Mouse (Mus musculus): ENCODE measurements at regions not wholly inside any gene's neighbourhood (a gene's known extent, or its start where the extent isn't known, plus 50 kb on each side); places are given as distances from the start of the nearest gene placed in this dataset.

DNA sequence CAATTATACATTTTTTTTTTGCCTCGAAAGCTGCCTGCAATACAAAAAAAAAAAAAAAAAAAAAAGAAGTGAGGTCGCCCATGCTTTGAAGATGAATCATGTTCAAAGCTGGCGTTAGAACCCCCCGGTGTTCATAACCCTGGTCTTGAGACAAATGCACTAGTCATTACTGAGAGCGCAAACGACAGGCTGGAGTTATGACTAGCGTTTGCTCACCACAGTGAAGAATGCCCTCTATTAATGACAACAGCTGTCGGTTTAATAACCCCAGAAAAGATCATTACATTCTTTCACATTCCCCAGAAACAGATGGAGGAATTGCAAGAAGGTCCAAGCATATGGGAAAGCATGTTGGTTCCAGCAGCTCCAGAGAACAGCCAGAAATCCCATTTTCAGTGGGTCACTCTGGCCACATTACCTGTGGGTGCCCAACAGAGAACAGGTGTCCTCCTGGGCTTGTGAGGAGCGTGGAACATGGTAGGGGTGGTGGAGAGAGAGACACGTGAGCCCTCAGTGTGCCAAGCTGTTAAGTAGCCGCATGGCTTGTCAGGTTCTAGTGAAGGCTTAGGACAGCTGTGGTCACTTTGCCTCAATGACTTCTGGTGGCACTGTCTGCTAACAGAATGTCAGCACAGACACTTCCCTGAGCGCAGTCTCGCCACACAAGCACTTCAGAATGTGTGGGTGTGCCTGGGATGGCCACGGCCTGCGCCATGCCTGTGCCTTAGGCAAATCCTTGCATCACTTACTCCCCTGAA, 60.4 kb downstream of the Aipl1 start:
- DNase-seq (ENCODE audit: low read depth, low spot score): no peak

DNA sequence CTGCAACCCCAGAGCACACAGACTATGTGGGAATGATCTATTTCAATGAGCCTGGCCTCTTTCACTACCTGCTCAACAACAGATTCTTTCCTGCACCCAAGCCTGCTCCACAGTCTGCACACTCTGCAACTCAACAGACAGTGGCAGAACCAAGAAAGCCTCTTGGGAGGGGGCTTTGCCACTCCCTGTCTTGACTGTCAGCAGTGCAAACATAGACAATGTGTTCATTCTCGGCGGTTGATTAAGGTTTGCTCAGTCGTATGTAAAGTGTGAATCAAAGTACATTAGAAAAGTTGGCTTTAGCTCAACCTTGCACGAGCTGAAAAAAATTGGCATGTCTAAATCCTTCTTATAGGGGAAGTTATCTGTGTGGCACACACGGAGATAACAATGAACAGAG, 66.0 kb downstream of the Aipl1 start:
- DNase-seq (ENCODE audit: low read depth, low spot score): no peak

DNA sequence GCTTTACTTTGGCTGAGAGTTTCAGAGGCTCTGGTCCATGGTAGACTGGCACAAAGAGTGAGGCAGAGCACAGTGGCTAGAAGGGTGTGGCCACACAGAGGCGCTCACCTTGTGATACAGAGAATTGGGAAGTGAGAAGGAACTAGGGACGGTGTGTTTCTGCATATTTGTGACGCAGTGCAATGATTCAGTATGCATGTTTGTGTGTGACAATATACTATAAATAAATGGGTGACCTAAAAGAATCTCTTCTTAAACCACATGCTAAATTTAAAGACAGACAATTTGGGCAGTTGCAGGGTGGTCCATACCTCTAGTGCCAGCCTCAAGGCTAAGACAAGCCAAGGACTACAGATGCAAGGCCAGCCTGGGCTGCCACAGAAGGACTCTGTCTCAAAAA, 75.0 kb downstream of the Aipl1 start:
- DNase-seq (ENCODE audit: low read depth, low spot score): no peak

DNA sequence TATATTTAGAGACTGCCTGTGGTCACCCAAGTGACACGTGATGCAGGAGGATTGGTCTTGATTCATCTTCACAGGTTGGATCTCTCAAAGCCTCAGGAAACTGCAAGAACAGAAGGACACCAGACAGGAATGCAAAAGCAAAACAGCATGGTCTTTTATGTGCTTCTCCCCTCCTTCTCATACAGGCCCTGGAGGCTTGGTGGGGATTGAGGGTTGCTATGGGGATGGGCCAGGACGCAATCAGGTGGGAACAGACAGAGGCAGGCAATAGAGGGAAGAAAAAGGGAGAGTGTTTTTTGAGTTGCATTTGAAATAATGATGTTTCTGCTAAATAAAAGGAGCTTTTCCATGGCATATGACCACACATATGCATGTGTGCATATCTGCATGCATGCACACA, 84.8 kb downstream of the Aipl1 start:
- no peak for DNase-seq (ENCODE audit: low read depth, low spot score)

DNA sequence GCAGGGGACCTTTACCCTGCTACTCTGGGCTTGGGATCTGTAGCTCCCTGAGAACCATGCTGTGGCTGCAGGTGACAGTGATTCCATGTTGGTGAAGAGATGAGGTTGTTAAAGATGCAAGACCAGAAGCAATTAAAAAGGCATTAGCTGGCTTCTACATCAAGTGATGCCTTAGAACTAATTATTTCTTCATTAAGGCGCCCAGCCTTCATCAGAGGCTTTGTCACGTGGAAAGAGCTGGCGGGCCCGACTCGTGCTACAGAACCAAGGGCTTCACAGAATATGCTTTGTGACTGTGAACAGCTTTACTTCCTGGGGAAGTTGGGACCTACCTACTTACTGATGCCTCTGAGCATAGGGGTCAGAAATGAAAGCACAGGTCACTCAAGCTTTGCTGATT, 90.1 kb downstream of the Aipl1 start:
- DNase-seq (ENCODE audit: low read depth, low spot score): no peak

DNA sequence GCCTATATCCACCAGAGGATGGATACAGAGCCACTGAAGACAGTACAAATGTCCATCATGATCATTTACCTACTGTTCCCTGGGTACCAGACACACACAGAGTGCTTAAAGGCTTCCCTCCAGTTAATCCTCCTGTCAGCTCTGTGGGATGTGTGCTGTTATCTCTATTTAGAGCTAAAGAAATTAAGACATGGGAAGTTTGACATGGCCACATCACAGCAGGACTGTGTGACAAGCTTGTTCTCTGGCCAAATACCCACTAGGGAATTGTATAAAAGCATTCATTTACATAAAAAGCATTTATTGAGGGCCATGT, 92.3 kb downstream of the Aipl1 start:
- no peak for DNase-seq (ENCODE audit: low read depth, low spot score)

DNA sequence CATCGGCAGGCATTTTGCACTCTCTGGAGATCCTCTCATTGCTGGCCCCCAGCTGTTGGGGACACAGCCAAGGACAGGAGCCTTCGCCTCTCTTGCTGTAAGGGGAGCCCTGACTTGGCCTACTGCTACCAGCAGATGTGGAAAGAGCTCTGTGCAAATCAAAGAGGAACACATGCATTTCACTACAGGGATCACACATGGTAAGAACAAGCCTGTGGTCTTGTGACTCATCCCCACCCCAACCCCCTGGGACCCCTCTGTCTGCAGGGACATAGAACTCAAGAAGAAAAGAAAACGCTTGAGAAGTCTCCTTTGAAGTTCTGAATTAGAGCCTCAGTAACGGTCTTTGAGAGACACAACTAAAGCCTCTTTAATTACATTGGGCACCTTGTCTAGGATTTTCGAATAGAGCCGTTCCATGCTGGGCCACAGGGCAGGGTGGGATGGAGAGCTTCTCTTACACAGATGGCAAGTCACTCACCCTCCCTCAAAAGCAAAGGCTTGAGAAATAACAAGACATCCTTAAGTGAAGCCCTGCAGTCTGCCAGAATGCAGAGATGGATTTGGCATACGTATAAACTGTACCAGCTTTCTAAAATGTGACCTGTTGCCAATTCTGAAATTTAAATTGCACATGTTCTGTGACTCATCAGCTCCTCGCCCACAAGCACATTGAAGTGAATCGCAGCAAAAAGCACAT, 92.8 kb downstream of the Aipl1 start:
- no peak for DNase-seq (ENCODE audit: low read depth, low spot score)

DNA sequence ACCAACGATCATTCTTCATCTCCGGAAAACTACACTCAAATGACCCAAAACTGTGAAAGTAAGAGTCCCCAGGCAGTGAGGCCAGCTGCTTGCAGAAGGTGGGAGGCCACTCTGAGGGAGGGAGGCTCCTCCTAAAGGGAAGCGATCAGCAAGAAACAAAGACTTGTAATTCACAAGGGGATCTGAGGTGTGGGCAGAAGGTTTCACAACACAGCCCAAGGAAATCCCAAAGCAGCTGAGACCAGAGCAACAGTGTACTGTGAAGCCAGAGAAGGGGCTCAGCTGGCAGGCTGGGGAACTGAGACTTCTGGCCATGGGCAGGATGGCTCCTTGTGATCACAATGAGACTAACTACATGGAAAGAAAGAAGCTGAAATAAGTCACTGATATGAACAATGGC, 93.8 kb downstream of the Aipl1 start:
- DNase-seq (ENCODE audit: low read depth, low spot score): no peak

DNA sequence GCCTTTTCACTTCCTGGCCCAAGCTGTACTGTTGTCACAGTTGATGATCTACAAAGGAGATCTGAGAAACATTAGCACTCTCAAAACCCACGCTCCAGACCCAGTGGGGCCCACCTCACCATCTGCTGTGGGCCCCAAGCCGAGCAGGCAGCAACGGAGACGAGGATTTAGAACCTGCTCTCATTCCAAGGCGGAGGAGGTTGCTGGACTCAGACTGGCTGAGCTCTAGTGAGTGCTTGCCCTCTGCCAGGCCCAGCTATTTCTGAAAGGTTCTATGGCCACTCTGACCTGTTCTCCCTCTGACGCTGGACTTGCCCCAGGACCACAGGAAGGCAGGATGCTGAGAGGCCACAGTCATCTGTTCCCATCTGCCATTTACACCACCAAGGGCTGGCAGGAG, 98.2 kb downstream of the Aipl1 start:
- no peak for DNase-seq (ENCODE audit: low read depth, low spot score)

DNA sequence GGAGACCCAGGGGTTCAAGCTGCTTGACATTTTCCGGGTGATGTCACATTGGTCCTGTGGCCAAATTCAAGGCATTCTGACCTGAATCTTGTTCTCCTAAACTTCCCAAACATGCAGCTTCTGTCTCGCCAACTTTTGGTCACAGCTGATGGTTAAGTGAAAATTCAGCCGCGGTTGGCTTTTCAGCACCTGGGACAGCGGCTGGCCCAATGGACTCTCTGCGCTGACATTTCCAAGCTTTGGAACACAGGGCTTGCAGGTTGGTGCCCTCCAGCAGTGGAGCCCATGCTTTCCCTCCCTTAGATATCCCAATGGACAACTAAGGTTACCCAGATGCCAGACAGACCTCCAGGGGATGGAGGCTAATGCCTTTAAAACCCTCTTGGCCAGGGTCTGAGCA, 100.2 kb downstream of the Aipl1 start:
- DNase-seq (ENCODE audit: low read depth, low spot score): no peak

DNA sequence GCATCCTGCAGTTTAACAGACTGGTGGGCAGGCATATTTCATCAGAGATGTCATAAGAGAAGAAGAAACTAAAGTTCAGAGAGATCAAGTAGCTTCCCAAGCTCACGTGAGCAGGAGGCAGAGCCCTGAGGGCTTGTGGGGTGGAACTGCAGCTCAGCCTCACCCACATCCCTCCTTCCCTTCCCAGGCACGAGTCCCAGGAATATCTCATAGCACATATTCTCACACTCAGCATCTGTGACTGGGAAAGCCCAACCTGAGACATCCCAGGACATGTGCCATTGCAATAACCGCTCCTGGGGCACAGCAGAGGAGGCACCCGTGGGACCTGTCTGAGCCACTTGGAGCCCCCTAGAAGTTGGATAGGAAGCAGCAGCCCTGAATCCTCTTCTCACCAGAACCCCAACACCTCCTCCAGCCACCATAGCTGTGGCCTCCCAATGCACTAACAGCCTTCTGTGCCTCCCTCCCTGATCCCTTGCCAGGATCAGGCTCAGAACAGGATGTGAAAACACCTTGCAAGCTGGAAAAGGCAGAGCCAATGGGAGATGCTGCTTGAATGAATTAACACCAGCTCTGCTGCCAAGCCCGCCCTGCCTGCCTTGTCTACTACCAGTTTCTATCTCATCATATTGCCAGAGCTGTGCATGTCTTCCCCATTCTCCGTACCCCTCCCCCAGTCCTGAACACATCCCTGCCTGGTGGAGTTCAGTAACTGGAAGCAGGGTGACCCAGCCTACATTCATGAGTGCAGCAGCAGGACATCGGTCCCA, 107.4 kb downstream of the Aipl1 start:
- no peak for DNase-seq (ENCODE audit: low read depth, low spot score)

DNA sequence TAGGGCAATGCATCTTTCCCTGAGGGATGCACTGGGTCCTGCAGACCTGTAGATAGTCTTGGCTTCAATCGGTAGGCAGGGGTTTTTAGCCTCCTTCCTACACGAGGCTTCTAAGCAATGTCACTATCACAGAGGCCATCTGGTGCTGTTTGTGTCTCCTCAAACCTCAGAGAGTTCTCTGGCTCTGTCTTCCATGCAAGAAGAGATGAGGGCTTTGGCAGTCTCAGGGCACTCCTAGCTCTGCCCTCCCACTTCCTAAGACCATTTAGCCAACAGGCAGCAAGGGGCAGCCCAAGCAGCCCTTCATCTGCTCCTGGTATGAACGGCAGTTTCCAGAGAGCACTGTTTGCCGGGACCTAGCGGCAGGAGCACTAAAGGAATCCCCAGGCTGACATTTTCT, 122.6 kb downstream of the Aipl1 start:
- no peak for DNase-seq (ENCODE audit: low read depth, low spot score)

DNA sequence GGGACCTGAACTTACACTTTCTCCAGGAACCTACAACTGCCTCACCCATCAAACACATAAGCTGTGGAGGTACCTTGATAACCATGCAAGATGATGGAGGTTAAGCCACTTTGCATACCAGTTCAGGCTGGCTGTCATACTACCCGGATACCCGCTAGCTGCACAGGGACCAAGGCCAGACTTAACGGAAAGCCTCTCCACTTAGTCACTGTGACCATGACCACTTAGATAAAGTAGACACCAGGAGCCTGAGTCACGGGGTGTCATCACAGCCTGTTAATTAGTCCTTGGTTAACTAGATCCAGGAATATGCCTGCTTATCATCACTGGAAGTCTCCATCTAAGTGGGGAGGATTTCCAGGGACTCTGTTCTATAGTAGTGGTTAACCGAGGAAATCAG, 124.7 kb downstream of the Aipl1 start:
- DNase-seq (ENCODE audit: low read depth, low spot score): no peak

DNA sequence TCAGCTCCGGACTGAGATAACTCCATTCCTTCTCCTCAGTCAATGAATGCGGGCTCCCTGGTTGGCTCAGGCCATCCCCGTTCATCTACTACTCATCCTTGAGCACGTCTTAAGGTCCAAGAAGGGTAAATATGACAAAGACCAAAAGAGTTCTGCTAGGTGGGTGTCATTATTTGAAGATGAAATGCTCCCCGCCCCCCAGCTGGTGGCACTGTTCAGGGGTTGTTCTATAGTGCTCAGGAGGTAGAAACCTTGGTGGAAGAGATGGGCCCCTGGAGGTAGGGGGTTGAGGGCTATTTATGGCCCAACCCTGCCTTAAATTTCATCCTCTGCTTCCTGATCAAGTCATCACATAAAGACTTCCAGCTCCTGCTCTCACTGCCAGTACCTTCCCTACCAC, 126.0 kb downstream of the Aipl1 start:
- DNase-seq (ENCODE audit: low read depth, low spot score): no peak

DNA sequence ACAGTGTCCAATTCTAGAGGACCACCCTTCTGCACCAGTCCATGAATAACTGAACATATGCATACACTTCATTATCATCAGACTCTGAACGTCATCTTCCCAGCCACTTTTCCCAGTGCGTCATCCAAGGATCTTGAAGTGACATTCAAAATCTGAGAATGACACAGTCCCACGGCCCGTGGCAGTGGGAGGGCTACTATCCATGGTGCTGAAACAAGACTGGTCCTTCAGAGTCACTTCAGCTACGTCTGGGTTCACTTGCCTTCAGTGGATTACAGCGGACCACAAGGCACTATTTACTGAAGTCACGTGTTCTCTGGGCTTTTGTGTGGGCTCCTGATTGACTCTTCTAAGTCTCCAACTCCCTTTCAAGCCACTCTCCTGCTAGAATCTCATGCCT, 128.7 kb downstream of the Aipl1 start:
- no peak for DNase-seq (ENCODE audit: low read depth, low spot score)

DNA sequence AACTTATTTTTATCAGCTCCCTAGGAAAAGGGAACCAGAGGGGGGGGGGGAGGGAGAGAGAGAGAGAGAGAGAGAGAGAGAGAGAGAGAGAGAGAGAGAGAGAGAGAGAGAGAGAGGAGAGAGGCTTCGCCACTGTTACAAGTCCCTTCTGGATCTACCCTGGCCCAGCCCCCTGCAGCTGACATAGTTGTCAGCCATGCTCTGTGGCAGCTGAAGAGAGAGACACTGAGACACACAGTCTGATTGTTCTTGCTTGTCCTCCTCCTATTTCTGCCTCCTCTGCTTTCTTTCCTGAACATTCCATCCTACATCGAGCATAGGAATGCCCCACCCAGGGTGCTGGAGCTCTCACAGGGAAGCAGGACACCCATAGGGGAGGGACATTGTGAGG, 134.3 kb downstream of the Aipl1 start:
- no peak for DNase-seq (ENCODE audit: low read depth, low spot score)

DNA sequence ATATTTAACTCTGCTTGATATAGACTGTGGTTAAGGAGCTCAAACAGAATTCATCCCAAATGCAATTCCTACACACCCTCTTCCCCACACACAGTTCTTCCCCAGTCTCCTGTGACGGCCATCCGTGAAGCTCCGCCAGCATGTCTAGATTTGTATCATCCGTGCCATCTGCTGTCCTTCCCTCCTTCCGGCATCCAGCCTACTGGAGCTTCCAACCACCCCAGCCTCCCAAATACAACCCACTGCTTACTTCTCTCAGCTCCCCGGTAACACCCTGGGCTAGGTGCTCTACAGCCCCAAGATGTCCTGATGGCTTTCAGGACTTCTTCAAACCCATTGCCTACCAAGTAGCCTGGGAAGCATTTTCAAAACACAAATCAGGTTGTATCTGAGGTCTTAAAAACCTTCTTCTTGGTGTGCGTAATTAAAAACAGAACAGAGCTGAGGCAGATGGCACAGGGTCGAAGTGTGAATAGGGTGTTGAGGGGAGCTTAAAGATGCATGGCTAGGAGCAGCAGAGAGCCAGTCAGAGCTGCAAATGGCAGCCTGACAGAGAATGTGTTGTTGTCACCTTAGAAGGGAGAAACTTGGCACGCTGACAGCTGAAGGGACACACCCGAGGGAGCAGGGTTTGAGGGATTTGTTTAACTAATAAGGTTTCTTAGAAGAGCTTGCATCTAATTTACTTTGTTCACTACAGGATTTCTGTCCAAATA, 134.8 kb downstream of the Aipl1 start:
- no peak for DNase-seq (ENCODE audit: low read depth, low spot score)

DNA sequence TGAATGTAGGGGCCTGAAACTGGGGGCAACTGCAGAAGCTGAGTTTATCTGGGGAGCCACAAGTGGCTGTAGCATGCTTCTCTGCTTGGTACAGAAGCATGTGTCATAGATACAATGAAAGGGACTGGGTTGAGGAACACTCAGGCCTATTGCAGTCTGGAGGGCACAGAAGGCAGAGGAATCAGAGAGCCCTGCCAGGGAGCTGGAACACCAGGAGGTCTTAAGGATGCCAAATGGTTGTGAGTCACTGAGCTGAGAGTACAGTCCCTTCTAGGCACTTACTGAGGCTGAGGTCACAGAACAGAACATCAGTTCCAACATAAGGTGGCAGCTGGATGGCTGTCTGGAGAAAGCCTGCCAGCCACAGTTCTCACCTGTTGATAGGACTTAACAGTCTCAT, 136.5 kb downstream of the Aipl1 start:
- no peak for DNase-seq (ENCODE audit: low read depth, low spot score)

DNA sequence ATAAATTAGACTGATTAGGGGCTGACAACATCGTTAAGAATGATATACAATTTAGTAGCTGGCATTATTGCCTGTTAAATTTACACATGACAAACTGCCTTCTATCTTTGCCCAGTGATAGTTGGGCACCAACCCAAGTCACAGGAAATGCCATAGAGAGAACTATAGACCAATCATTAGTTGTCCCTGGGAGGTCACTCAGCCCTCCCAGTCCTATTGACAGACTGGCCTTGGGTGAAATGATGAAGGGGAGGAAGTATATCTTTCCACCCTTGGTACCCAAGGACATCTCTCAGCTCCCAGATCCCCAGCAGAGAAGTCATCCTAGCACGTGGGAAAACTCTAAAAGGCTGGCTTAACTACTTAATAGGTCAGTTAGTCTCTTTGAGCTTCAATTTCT, 139.8 kb downstream of the Aipl1 start:
- DNase-seq (ENCODE audit: low read depth, low spot score): no peak

DNA sequence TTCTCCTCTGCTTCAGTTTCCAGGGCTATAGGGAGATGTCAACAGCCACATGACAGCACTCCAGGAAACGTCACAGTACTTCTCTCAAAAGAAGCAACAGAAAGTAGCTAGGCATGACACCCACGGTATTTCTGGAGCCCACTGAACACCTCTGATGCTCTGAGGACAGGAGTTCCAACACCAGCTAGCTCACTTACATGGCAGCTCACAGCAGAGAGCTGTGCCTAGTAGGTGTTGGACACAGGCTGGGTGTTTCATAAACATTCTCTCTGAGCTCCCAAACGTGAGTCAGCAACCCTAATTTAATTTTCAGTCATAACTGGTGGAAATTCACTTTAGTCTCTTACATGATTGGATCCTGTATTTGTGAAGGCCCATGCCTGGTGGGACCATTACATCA, 140.2 kb downstream of the Aipl1 start:
- no peak for DNase-seq (ENCODE audit: low read depth, low spot score)

DNA sequence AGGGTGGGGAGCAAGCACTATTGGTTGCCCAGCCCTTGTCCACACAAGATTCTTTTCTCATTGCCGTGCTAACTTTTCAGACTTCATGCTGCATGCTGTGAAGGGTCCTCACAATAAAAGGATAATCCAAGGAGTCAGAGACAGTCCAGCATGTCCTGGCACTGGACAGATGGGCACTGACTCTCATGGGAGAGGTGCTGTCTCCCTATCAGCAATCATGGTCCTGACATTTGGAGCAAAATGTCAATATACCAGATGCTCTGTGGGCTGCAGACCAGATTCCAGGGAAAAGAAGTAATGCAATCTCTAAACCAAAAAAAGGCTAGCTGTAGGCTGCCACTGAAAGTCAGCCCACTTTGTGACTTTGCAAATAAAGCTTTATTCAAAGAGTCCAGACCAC, 141.5 kb downstream of the Wscd1 start:
- DNase-seq (ENCODE audit: low read depth, low spot score): no peak

DNA sequence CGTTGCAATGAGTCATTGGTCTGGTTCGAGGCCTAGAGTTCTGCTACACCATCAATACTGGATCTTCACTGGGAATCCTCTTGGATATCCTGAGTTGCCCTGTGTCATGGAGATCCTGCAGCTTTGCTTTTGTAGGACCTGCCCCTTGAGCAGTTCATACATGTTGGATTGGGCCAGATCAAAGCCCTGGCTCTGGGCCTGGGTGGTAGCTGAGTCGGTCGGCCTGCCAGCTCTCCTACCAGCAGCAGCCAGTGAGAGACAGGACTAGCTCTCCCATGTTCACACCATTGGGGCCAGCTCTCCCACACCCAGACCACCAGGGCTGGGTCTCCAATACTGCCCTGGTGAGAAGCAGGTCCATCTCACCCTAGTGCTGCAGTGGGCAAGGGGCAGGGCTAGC, 139.4 kb downstream of the Wscd1 start:
- DNase-seq (ENCODE audit: low read depth, low spot score): no peak

All from CD4-positive, CD25-positive, alpha-beta regulatory T cell, adult 2 months (primary cell).